Mouse (Mus musculus) gastrocnemius, adult 2 months (tissue): ENCODE data around the gene Htr1f. TPM values are rescaled to one million over a fixed set of nuclear protein-coding genes. Genes with fewer than 3 reads are reported as not detected.

Experiments
- DNase-seq: peaks from one replicate; pipeline ENCODE4 v3.0.0; 2022
- H3K27ac ChIP-seq: fragments of 200-600 bp; 2 replicates; pipeline ENCODE4 v1.8.1; 2022; ENCODE audit warnings: mild to moderate bottlenecking
- H3K4me3 ChIP-seq: fragments of 200-600 bp; 2 replicates; pipeline ENCODE4 v1.8.1; 2022; ENCODE audit warnings: mild to moderate bottlenecking, moderate library complexity
- CTCF ChIP-seq: fragments of 200-600 bp; IDR thresholded peaks from 2 replicates; pipeline ENCODE4 v1.8.1; 2022; ENCODE audit warnings: antibody characterized with exemption, mild to moderate bottlenecking, moderate library complexity
- intact Hi-C: fragments of 180-260 bp; cut with DNase I; formaldehyde crosslinking; loops from one replicate; pipeline ENCODE4 v1.15.1; 2025
- total RNA-seq, 2 experiments: library from RNA; stranded (reverse); gene quantifications; 2 replicates each; pipeline ENCODE4 v1.2.3; 2021

Htr1f gene
- total RNA-seq, 2 experiments from 2014 or later = not detected

DNA sequence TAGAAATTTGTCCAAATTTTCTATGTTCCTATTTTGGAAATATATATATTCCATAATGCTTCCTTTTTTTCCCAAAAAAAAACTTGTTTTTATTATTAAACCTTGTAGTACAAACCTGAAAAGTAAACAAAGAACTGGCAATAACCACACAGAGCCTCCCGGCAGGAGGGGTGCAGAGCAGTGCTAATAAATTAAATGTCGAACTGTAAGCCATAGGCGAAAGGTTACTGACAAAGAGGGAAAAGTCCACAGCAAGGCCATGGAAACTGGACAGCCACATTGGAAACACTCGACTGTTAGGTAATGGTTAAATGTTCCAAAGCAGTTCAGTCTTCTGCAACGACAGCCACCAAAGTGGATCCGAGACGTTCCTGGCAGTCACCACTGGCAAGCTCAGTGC is 87.5 kb downstream of the Htr1f start:
- Histone ChIP-seq H3K4me3 (no peak overlapping the region), H3K27ac (no peak overlapping the region)
- no peak for TF ChIP-seq CTCF
- intact Hi-C loops = no loop called here
- DNase-seq = no peak

DNA sequence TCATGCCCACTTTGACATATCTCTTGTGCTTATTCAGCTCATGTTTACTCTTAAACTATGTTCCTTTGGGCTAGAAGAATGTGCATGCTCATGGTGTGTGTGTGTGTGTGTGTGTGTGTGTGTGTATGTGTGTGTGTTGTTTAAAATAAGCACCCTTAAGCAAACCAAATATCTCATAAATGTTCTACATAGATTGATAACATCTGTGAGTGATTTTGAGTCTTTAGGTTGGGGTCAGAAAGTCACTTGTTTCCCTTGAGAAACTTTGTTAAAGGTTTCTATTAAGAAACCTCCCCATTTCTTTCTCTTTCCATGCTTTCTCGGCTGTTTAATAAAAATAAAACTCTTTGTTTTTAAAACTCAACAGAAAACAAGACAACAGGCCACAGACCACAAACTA is 88.1 kb downstream of the Htr1f start:
- TF ChIP-seq CTCF = no peak
- intact Hi-C loops = no loop called here
- no peak overlapping the region for H3K27ac ChIP-seq
- no peak overlapping the region for H3K4me3 ChIP-seq
- DNase-seq = no peak

DNA sequence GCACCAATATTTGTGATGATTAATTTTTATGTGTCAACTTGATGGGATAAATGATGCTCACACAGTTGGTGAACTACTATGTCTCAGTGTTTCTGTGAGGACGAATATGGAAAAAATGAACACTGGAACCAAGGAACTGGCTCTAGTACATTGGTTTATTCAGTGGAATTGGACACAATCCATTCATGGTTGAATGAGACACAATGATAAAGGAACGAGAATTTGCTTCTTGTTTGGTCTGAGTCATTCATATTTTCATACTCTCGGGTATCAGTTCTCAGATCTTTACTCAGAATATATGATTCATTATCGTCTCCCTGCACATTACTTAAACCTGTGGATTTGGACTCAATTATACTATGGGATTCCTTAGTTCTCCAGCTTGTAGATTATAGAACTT is 90.4 kb downstream of the Htr1f start:
- Histone ChIP-seq H3K4me3 (no peak overlapping the region), H3K27ac (no peak overlapping the region)
- no peak for TF ChIP-seq CTCF
- no peak for DNase-seq
- intact Hi-C loops = no loop called here

DNA sequence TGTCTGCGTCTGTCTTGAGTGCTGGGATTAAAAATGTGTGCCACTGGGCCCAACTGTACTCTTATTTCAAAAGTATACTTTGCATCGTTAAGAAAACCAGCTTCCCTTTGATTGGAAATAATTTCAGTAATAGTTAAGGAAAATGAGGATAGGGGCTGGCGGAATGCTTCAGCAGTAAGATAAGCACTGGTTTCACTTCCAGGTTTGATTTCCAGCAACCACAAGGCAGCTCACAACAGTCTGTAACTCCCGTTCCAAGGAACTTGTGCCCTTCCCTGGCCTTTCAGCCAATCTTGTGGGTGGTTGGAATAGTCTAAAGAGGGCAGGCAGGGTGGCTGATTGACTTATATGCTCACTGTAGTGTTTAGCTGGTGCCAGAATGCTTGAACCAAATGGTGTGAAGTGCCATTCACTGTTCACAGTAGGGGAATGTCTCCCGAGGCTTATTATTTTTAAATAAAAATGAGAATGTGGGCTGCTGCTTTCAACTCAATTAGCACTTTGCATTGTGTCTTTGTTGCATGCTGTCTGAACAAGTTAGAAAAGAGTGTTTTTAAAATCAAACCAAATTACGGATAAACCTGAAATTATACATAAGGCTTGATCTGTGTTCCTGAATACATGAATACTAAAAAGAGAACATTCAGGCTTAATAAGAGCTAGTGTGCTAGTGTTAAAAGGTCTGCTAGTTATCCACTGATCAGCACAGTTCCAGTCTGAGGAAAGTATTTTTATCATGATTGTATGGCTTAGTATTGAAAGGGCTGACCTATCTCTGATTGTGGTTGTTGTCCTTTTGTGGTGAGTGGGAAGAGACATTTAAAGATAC is 103.4 kb downstream of the Htr1f start:
- H3K4me3 ChIP-seq = no peak overlapping the region
- no peak for DNase-seq
- intact Hi-C loops = no loop called here
- H3K27ac ChIP-seq = no peak overlapping the region
- no peak for TF ChIP-seq CTCF

DNA sequence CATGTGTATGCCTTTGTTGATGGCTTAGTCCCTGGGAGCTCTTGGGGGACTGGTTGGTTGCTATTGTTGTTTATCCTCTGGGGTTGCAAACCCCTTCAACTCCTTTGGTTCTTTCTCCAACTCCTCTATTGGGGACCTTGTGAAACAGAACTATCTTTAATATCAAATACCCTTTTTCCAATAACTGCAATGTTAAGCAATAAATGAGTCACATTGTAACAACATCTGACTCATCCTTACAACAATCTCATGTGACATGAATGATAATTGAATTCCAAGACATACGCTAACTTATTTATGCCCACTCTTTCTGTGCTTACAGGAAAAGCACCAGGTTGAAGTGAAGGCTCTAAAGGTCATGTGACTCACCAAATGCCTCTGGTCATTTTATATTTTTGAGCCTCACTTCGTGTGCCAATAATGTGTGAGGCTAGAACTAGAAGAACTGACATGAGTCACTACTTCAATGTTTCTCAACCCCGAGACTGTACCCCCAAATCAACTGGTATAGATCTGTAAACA is 116.3 kb downstream of the Htr1f start:
- no peak overlapping the region for H3K4me3 ChIP-seq

DNA sequence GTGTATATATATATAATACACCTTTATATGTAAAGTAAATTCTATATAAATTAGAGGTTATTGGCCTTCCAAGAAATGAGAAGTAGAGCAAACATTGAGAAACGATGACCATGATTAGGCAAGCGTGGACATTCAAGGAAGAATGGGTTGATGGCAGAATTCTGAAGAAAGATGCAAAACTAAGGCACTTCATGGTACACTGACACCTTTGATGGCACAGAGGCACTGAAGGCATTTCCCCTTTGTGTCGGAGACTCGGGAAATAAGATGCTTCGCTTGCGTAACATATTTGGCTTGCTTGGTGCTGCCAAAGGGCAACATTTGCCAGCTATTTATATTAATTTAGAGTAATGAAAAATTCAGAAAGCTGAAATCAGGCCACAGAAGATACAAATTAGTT is 118.1 kb downstream of the Htr1f start:
- TF ChIP-seq CTCF = no peak
- H3K4me3 ChIP-seq = no peak overlapping the region
- no peak for DNase-seq
- no peak overlapping the region for H3K27ac ChIP-seq
- intact Hi-C loops = no loop called here

More for the DNA sequence above, 116.3 kb downstream of the Htr1f start:
- DNase-seq = no peak
- intact Hi-C loops = no loop called here
- no peak overlapping the region for H3K27ac ChIP-seq
- TF ChIP-seq CTCF = no peak

DNA sequence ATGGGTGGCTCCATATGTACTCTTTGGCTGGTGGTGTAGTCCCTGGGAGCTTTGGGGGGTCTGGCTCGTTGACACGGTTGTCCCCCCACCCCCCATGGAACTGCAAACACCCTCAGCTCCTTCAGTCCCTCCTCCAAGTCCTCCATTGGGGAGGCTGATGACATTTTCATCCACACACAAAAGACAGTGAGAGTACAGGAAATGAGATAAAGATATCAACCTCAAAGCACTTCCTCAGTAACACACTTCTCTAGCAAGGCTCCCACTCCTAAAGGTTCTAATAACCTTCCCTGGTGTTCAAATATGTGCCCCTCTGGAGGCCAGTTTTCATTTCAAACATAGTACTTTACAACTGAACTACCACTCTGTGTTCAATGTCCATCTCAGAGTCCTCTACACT is 118.6 kb downstream of the Htr1f start:
- no peak overlapping the region for H3K27ac ChIP-seq
- intact Hi-C loops = no loop called here
- H3K4me3 ChIP-seq = no peak overlapping the region
- TF ChIP-seq CTCF = no peak
- DNase-seq = no peak

- intact Hi-C loops = no loop called here
- no peak for DNase-seq
- H3K27ac ChIP-seq = no peak overlapping the region
- H3K4me3 ChIP-seq = no peak overlapping the region
- TF ChIP-seq CTCF = no peak
Measured at GRCm38 (mm10) chr16:64974636-64975035, 131.0 kb downstream of the Htr1f start.

DNA sequence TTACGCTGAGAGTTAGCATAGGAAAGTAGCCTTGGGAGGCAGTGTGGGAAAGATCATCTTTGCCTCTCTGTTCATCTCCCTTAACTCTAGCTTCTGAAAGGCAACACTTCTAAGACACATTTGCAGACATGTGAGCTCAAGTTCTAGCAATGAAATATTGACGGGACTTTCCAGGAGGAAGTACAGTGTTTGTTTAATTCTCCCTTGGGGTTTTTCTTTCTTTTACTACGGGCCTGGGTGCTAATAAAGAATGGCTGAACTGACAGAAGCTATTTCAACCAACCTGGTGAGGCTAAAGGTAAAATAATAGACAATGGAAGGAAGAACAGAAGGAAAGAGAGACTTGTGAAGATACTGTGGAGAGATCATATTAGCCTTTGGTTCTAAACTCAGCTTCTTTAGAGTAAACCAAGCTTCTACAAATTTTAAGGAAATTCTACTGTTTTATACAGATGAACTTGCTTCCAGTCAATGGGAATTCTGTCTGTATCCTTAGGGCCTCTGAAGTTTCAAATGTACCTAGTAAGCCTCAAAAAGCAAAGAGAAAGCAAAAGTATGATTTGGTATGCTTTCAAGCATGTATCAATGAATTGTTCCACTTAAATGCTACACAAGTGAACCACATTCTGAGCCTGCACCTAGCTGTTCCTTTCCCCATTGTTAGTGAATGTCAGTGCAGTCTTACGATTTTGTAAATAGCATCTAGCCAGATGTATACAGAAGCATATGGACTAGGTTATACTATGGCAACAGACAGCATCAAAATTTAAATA is 131.9 kb downstream of the Htr1f start:
- DNase-seq = no peak
- Histone ChIP-seq H3K27ac (no peak overlapping the region), H3K4me3 (no peak overlapping the region)
- intact Hi-C loops = no loop called here
- TF ChIP-seq CTCF = no peak

DNA sequence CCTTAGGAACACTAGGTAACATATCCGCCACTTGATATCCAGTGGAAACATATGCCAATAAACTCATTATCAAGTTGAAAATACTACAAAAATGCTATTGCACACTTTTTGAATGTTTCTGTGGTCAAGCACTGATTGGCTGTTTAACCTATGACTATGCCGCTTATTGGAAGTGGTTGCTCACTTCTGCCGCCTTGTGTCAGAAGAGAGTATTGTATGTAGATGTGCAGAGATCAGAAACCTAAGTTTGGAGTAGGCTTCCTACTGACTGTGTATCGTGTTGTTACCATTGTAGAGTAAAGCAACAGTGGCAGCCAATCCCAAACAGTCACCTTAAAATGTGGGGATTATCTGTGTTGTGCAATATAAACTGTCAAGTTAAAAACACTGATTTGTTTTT is 144.0 kb downstream of the Htr1f start:
- no peak for DNase-seq
- peak; percentile 38 for TF ChIP-seq CTCF
- intact Hi-C loops = no loop called here

DNA sequence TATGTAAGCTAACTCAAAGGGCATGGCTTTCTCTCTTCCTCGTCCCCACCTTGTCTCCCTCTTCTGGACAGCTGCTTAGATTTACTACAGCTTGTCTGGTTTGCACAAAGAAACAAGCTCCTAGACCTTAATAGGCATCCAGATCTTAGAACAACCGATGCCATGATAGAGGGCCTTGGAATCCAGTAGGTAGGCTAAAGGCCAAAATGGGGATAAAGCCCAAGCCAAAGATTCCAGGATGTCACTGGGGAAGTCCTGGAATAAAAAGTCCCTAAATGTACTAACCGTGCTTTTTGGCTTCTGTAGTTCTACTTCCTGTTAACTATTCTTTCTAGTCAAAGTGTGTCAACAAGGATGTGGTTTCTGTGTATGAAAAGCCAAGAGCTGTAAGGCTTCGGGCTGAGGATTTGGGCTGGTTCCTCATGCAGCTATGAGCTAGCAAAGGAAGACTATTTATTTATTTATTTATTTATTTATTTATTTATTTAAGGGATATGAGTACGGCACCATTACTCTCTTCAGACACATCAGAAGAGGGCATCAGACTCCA is 163.9 kb downstream of the Htr1f start:
- DNase-seq = no peak
- Histone ChIP-seq H3K27ac (no peak overlapping the region), H3K4me3 (no peak overlapping the region)
- TF ChIP-seq CTCF = no peak
- intact Hi-C loops = no loop called here

More for the DNA sequence above, 144.0 kb downstream of the Htr1f start:
- no peak overlapping the region for H3K27ac ChIP-seq
- H3K4me3 ChIP-seq = no peak overlapping the region

- intact Hi-C loops = no loop called here
- no peak overlapping the region for H3K27ac ChIP-seq
- no peak overlapping the region for H3K4me3 ChIP-seq
- no peak for TF ChIP-seq CTCF
- no peak for DNase-seq
Measured at GRCm38 (mm10) chr16:64934793-64935192, 170.9 kb downstream of the Htr1f start.

- no peak overlapping the region for H3K4me3 ChIP-seq
- DNase-seq = no peak
- no peak for TF ChIP-seq CTCF
- no peak overlapping the region for H3K27ac ChIP-seq
- intact Hi-C loops = no loop called here
Measured at GRCm38 (mm10) chr16:64934011-64934410, 171.6 kb downstream of the Htr1f start.
